Mouse (Mus musculus) E14TG2a.4 (cell line): ENCODE data around the gene Btg4.

Experiments used
- H3K27me3 ChIP-seq: 2 replicates; pipeline ENCODE4 v1.6.1; 2014; ENCODE audit warnings: low read length, control low read depth; ENCODE audit not compliant: insufficient read depth
- H3K36me3 ChIP-seq: 2 replicates; pipeline ENCODE4 v1.6.1; 2014; ENCODE audit warnings: low read length, control low read depth; ENCODE audit not compliant: insufficient read depth
- H3K4me1 ChIP-seq: replicated peaks from 2 replicates; pipeline ENCODE4 v1.6.1; 2014; ENCODE audit warnings: low read depth, low read length, control low read depth
- H3K4me3 ChIP-seq: replicated peaks from 2 replicates; pipeline ENCODE4 v1.5.1; 2014; ENCODE audit warnings: mild to moderate bottlenecking, low read length
- H3K9me3 ChIP-seq: 2 replicates; pipeline ENCODE4 v1.6.1; 2014; ENCODE audit warnings: low read length, control low read depth
- CTCF ChIP-seq: conservative IDR thresholded peaks from 2 replicates; pipeline ENCODE4 v1.5.1; 2014; ENCODE audit warnings: low read length
- NANOG ChIP-seq: IDR thresholded peaks from 2 replicates; pipeline ENCODE4 v1.6.1; 2014; ENCODE audit warnings: borderline replicate concordance, low read length, mixed read lengths
- POU5F1 ChIP-seq: IDR thresholded peaks from 2 replicates; pipeline ENCODE4 v1.6.1; 2014; ENCODE audit warnings: low read length, borderline replicate concordance

Btg4 gene

DNA sequence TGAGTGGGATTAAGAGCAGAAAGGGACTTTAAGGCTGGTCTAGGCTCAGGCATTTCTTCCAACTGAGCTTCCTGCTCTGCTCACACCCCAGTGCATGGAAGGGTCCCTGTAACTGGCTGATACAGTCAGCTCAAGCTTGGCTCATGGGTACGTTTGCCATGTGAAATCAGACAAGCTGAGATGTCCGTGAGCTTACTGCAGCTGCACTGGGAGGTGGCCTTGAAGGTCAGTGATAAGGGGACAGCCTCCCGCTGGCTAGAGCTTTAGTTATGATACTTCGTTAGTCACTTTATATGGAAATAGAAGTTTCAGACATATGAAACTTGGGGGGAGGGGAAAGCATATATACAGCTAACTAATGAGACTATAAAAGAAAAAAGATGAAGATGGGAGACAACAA, 10.1 kb downstream of the Btg4 start:
- no peak overlapping the region for H3K4me3 ChIP-seq

DNA sequence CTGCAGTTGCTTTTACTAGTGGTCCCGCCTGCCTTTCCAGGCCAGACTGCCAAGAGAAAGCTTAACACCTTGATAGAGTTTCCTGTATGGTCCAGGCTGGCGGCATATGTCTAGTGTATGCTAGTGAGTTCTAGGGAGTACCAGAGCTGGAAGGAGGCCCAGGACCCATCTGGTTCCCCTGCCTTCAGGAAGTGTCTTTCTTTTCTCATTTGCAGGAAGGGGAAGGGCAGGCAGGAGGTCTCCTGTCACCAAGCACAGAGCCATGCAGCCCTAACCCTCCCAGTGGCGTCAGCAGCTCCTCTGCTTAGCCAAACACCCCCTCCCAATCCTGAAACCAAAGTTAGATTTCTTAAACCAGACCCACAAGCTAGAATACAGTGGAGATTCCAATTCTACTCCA, 15.1 kb downstream of the Btg4 start:
- TF ChIP-seq POU5F1: no peak
- TF ChIP-seq CTCF: no peak
- no peak for TF ChIP-seq NANOG
- Histone ChIP-seq H3K4me1 (peaks cover 22% of the 10 kb centered on the region), H3K4me3 (peak overlapping the region; percentile 51), H3K9me3 (no peaks in the 10 kb centered on the region), H3K27me3 (peaks cover 48% of the 10 kb centered on the region), H3K36me3 (no peaks in the 10 kb centered on the region)

More for the DNA sequence above, 10.1 kb downstream of the Btg4 start:
- H3K4me1 ChIP-seq: peaks cover 6% of the 10 kb centered on the region
- TF ChIP-seq NANOG: no peak
- TF ChIP-seq CTCF: no peak
- TF ChIP-seq POU5F1: no peak
- peaks cover 26% of the 10 kb centered on the region for H3K27me3 ChIP-seq
- no peaks in the 10 kb centered on the region for H3K9me3 ChIP-seq
- no peaks in the 10 kb centered on the region for H3K36me3 ChIP-seq

DNA sequence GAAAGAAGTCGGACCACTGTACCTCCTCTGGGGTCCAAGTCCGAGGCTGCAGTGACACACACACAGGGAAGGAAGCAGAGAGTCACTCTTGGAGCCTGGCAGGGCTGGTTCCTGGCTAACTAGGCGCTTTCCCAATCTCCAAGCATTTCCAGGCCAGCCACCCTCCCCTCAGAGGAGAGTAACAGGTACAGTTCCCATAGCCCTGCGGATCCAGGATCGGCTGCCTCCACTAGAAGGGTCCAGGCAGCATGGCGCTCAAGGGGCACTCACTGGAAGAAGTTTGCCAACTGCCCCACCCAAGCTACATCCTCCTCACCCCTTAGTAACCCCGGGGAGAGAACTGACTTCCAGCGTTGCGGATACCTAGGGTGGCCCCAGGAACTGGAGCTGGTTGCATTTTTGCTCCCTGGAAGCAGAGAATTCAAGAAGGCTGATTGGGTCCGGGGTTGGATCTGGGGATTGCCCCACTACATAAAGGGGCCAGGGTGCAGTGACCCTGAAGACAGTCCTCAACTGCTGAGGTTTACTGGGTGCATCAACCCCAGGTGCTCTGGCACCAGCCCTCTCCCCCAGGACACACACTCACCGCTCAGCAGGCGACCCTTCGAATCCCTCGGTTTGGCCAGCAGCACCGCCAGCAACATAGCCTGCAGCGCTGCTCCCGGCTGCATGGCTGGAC, 15.7 kb downstream of the Btg4 start:
- no peak for TF ChIP-seq CTCF
- Histone ChIP-seq H3K4me1 (peaks cover 22% of the 10 kb centered on the region), H3K36me3 (no peaks in the 10 kb centered on the region), H3K9me3 (no peaks in the 10 kb centered on the region), H3K4me3 (peak overlapping the region; percentile 81), H3K27me3 (peaks cover 48% of the 10 kb centered on the region)

- H3K36me3 ChIP-seq: no peaks in the 10 kb centered on the region
- H3K9me3 ChIP-seq: no peaks in the 10 kb centered on the region
- H3K4me3 ChIP-seq: peak within 1 kb of the TSS; percentile 81
- H3K4me1 ChIP-seq: peaks cover 22% of the 10 kb centered on the region
- H3K27me3 ChIP-seq: peaks cover 48% of the 10 kb centered on the region
- TF ChIP-seq NANOG: no peak
- no peak for TF ChIP-seq POU5F1
These were observed 16.2 kb downstream of the Btg4 start, which contains the start of gene Layn for GRCm38 (mm10) chr9:51076979-51077315. Gene Layn, minus strand, starts transcription at chr9:51077094.

DNA sequence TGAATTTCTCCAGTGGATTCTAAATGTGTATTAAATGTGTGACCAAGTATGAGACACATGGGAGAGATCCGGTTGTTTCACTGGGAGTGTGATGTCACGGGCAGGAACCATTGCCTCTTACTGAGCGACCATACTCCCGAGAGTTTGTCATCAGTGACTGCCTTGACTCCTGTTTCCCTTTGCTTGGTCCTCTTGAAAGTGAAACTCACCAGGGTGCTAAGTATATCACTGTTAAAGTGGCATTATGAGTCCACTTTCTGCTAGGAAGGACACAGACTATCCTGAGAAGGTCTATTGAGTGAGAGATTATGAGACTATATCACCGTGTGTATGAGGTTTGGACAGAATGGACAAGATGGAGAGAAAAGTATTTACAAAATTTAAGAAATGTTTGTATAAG, 20.9 kb downstream of the Btg4 start:
- Histone ChIP-seq H3K36me3 (no peaks in the 10 kb centered on the region), H3K27me3 (peaks cover 20% of the 10 kb centered on the region), H3K4me1 (peaks cover 10% of the 10 kb centered on the region), H3K9me3 (no peaks in the 10 kb centered on the region), H3K4me3 (no peak overlapping the region)
- TF ChIP-seq CTCF: no peak
- no peak for TF ChIP-seq NANOG
- TF ChIP-seq POU5F1: no peak

DNA sequence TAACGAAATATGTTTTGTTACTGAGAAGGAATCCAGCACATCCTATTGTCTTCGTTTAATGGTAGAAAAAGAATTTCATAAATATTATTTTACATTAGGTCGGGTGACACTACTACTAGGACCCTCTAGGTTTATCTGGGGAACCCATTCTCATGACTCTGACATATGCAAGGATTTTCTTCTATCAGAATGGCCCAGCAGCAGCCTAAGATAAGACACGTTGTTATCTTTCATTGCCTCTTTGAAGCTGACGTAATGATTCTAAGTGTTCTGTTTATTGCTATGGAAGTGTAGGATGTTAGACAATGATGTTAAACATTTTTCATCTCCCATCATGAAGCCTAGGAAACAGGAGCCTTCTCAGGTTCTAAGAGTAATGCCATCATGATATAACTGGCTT, 33.0 kb downstream of the Btg4 start:
- no peaks in the 10 kb centered on the region for H3K36me3 ChIP-seq
- TF ChIP-seq NANOG (no peak), CTCF (no peak), POU5F1 (no peak)
- H3K27me3 ChIP-seq: no peaks in the 10 kb centered on the region
- no peak overlapping the region for H3K4me3 ChIP-seq
- H3K9me3 ChIP-seq: no peaks in the 10 kb centered on the region
- no peaks in the 10 kb centered on the region for H3K4me1 ChIP-seq

- H3K4me1 ChIP-seq: no peaks in the 10 kb centered on the region
- no peaks in the 10 kb centered on the region for H3K36me3 ChIP-seq
- TF ChIP-seq POU5F1: no peak
- TF ChIP-seq NANOG: no peak
- no peak for TF ChIP-seq CTCF
- H3K9me3 ChIP-seq: no peaks in the 10 kb centered on the region
- peaks cover 5% of the 10 kb centered on the region; the same call in 1 of the 2 replicates for H3K27me3 ChIP-seq
- no peak overlapping the region for H3K4me3 ChIP-seq
These were observed 35.6 kb downstream of the Btg4 start for GRCm38 (mm10) chr9:51096306-51096705.

GRCm38 (mm10) chr9:51101756-51102425, 41.2 kb downstream of the Btg4 start, which contains the start of gene 4833427G06Rik:
Gene 4833427G06Rik, minus strand, starts transcription at chr9:51102078.
- TF ChIP-seq NANOG: no peak
- no peak for TF ChIP-seq POU5F1
- no peak for TF ChIP-seq CTCF
- Histone ChIP-seq H3K9me3 (no peaks in the 10 kb centered on the region; the same call in 1 of the 2 replicates), H3K36me3 (no peaks in the 10 kb centered on the region), H3K27me3 (peaks cover 43% of the 10 kb centered on the region), H3K4me1 (peaks cover 18% of the 10 kb centered on the region), H3K4me3 (peak within 1 kb of the TSS; percentile 48)
